Mouse (Mus musculus): ENCODE data around the gene Nek6. TPM values are rescaled to one million over a fixed set of nuclear protein-coding genes. Genes with fewer than 3 reads are reported as not detected.

The Nek6 gene
- polyA plus RNA-seq, 1 experiment from 2014 or later, result 85.1 TPM

DNA sequence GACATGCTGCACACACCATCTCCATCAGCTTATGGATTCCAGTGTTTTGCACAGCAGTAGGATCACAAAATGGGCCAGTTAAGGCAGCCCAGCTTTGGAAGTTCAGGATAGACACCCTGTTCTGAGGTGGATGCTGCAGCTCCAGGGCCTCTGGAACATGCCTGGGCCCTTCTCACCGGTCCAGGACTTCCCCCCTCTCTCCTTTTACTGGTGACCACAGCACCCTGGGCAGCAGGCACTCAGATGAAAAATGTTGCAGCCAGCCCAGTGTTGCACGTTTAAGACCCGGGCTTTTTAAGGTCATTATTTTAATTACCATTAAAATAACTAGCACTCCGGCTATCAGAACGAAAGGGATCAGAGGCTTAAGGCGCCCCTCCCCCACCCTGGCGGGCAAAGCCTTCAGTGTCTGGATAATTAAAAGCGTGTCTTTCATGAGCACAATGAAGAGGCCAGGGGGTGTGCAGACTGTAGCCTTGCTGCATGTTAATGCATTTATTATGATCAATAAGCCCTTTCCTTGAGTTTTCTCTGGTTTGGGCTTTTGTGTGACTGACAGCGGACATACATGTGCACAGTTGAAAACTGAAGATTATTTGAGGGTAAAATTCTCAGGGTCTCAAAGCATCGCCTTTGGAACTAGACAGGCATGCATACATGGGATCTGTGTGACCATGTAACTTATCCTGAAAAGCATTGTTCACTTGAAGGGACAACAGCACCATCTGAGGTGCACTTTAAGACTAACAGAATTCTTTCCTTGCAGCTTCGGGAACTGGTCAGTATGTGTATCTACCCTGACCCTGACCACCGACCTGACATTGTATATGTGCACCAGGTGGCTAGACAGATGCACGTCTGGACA, 73.3 kb downstream of the Nek6 start:
- Histone ChIP-seq H3K4me3 (ENCODE audit: low read depth, low read length) (no peak overlapping the region), H3K9me3 (replicated peaks; ENCODE audit: control insufficient read depth, low read length) (no peaks in the 10 kb centered on the region), H3K27ac (ENCODE audit: low read depth, low read length) (no peak overlapping the region), H3K9ac (ENCODE audit: low read depth, low read length) (no peak overlapping the region), H3K4me2 (no peak overlapping the region), H3K36me3 (ENCODE audit: control insufficient read depth, insufficient read depth, low read length) (0 out of 2 replicates have a peak, but pooled peaks cover 12% of the 10 kb centered on the region), H3K4me1 (ENCODE audit: control insufficient read depth, insufficient read depth, low read length) (peaks cover 15% of the 10 kb centered on the region), H3K27me3 (ENCODE audit: control insufficient read depth, insufficient read depth, low read length) (no peaks in the 10 kb centered on the region)
- 66% methylated on average over 13 of the region's 13 CpGs for WGBS (ENCODE audit: insufficient replicate concordance)
- no peak for ATAC-seq (replicated peaks; ENCODE audit: insufficient number of reproducible peaks, low FRiP score, low TSS enrichment)

DNA sequence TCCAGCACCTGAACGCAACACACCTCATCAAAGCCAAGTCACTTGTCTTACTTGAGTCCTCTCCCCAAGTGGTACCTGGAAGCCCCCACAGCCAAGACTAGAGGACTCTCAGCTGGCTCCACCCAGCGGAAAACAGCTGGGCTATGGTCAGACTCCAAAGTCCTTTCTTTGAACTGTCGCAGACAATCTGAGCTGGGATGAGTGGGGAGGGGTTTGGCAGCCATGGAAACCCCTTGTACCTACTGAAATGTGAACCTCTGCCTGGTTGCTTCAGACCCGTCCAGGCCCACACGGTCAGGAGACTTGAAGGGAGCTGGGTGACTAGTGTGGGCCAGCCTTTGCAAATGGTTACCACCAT, 73.9 kb downstream of the Nek6 start:
- WGBS (ENCODE audit: insufficient replicate concordance), result 55% methylated on average over 5 of the region's 5 CpGs
- Histone ChIP-seq H3K4me2 (no peak overlapping the region), H3K36me3 (ENCODE audit: control insufficient read depth, insufficient read depth, low read length) (peaks cover 15% of the 10 kb centered on the region), H3K9ac (ENCODE audit: low read depth, low read length) (no peak overlapping the region), H3K27ac (ENCODE audit: low read depth, low read length) (no peak overlapping the region), H3K9me3 (replicated peaks; ENCODE audit: control insufficient read depth, low read length) (no peaks in the 10 kb centered on the region), H3K27me3 (ENCODE audit: control insufficient read depth, insufficient read depth, low read length) (no peaks in the 10 kb centered on the region), H3K4me3 (ENCODE audit: low read depth, low read length) (no peak overlapping the region), H3K4me1 (ENCODE audit: control insufficient read depth, insufficient read depth, low read length) (peaks cover 15% of the 10 kb centered on the region)
- no peak for ATAC-seq (replicated peaks; ENCODE audit: insufficient number of reproducible peaks, low FRiP score, low TSS enrichment)

- Histone ChIP-seq H3K27ac (ENCODE audit: low read depth, low read length) (no peak overlapping the region), H3K9ac (ENCODE audit: low read depth, low read length) (no peak overlapping the region), H3K4me1 (ENCODE audit: control insufficient read depth, insufficient read depth, low read length) (peaks cover 17% of the 10 kb centered on the region), H3K36me3 (ENCODE audit: control insufficient read depth, insufficient read depth, low read length) (peaks cover 19% of the 10 kb centered on the region), H3K4me3 (ENCODE audit: low read depth, low read length) (no peak overlapping the region), H3K9me3 (replicated peaks; ENCODE audit: control insufficient read depth, low read length) (no peaks in the 10 kb centered on the region), H3K27me3 (ENCODE audit: control insufficient read depth, insufficient read depth, low read length) (no peaks in the 10 kb centered on the region), H3K4me2 (no peak overlapping the region)
- 49% methylated on average over 6 of the region's 6 CpGs for WGBS (ENCODE audit: insufficient replicate concordance)
- no peak; the same call in 1 of the 2 replicates for ATAC-seq (replicated peaks; ENCODE audit: insufficient number of reproducible peaks, low FRiP score, low TSS enrichment)
Measured at GRCm38 (mm10) chr2:38586733-38587132, 75.3 kb downstream of the Nek6 start.

GRCm38 (mm10) chr2:38591751-38592459, 80.5 kb downstream of the Nek6 start:
- Histone ChIP-seq H3K4me2 (no peak overlapping the region), H3K4me3 (ENCODE audit: low read depth, low read length) (no peak overlapping the region), H3K27me3 (ENCODE audit: control insufficient read depth, insufficient read depth, low read length) (no peaks in the 10 kb centered on the region), H3K9me3 (replicated peaks; ENCODE audit: control insufficient read depth, low read length) (no peaks in the 10 kb centered on the region), H3K9ac (ENCODE audit: low read depth, low read length) (no peak overlapping the region), H3K36me3 (ENCODE audit: control insufficient read depth, insufficient read depth, low read length) (peaks cover 16% of the 10 kb centered on the region), H3K27ac (ENCODE audit: low read depth, low read length) (no peak overlapping the region), H3K4me1 (ENCODE audit: control insufficient read depth, insufficient read depth, low read length) (peaks cover 13% of the 10 kb centered on the region)
- WGBS (ENCODE audit: insufficient replicate concordance), result 69% methylated on average over 6 of the region's 6 CpGs
- ATAC-seq (replicated peaks; ENCODE audit: insufficient number of reproducible peaks, low FRiP score, low TSS enrichment), result no peak

DNA sequence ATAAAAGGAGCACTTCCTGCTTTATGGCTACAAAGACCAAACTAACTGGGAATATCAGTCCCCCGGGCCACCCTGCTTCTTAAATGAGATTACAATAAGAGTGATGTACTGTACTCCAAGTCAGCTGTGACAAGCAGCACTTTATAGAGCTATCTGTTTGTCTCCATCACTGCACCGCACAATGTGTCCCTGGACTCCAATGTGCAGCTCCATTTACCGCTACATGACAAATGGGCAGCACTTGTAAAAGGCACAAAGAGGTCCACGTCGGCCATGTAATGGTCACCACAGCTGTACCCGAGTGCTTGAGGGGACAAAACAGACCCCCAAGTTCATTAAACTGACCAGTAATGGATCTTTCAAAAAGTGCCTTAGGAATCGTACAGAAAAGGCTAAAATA, 83.4 kb downstream of the Nek6 start:
- Histone ChIP-seq H3K36me3 (ENCODE audit: control insufficient read depth, insufficient read depth, low read length) (peaks cover 7% of the 10 kb centered on the region), H3K4me1 (ENCODE audit: control insufficient read depth, insufficient read depth, low read length) (peaks cover 12% of the 10 kb centered on the region), H3K9me3 (replicated peaks; ENCODE audit: control insufficient read depth, low read length) (no peaks in the 10 kb centered on the region), H3K4me3 (ENCODE audit: low read depth, low read length) (no peak overlapping the region), H3K9ac (ENCODE audit: low read depth, low read length) (no peak overlapping the region), H3K4me2 (no peak overlapping the region), H3K27ac (ENCODE audit: low read depth, low read length) (no peak overlapping the region), H3K27me3 (ENCODE audit: control insufficient read depth, insufficient read depth, low read length) (no peaks in the 10 kb centered on the region)
- ATAC-seq (replicated peaks; ENCODE audit: insufficient number of reproducible peaks, low FRiP score, low TSS enrichment), result no peak
- 86% methylated on average over 7 of the region's 7 CpGs for WGBS (ENCODE audit: insufficient replicate concordance)

DNA sequence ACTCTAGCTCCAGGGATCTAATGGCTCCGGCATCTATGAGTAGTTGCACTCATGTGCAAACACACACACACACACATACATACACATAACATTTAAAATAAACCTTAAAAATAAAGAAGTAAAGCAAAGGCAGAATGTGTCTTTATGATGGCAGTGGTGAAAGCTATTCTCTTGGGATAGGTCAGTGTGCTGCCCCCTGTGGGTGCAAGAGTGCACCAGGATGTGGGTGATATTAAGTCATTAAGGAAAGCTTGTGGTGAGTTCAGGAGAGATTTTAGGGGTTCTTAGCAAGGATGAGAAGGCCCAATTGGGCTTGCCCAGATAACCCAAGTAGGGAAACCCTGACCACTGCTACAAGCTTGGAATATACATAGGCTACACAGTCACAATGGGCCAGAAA, 86.5 kb downstream of the Nek6 start:
- Histone ChIP-seq H3K27ac (ENCODE audit: low read depth, low read length) (no peak overlapping the region), H3K27me3 (ENCODE audit: control insufficient read depth, insufficient read depth, low read length) (no peaks in the 10 kb centered on the region), H3K4me2 (0 out of 2 replicates have a peak overlapping the region, but pooled peaks have one; percentile 2), H3K9me3 (replicated peaks; ENCODE audit: control insufficient read depth, low read length) (no peaks in the 10 kb centered on the region), H3K4me3 (ENCODE audit: low read depth, low read length) (no peak overlapping the region), H3K4me1 (ENCODE audit: control insufficient read depth, insufficient read depth, low read length) (peaks cover 5% of the 10 kb centered on the region; the same call in 1 of the 2 replicates), H3K9ac (ENCODE audit: low read depth, low read length) (no peak overlapping the region), H3K36me3 (ENCODE audit: control insufficient read depth, insufficient read depth, low read length) (no peaks in the 10 kb centered on the region; the same call in 1 of the 2 replicates)
- 59% methylated on average over 1 of the region's 1 CpGs for WGBS (ENCODE audit: insufficient replicate concordance)
- no peak for ATAC-seq (replicated peaks; ENCODE audit: insufficient number of reproducible peaks, low FRiP score, low TSS enrichment)

GRCm38 (mm10) chr2:38598395-38598794, 87.0 kb downstream of the Nek6 start:
- no peaks in the 10 kb centered on the region for H3K9me3 ChIP-seq (replicated peaks; ENCODE audit: control insufficient read depth, low read length)
- no peak for ATAC-seq (replicated peaks; ENCODE audit: insufficient number of reproducible peaks, low FRiP score, low TSS enrichment)
- H3K4me2 ChIP-seq, result no peak overlapping the region
- H3K36me3 ChIP-seq (ENCODE audit: control insufficient read depth, insufficient read depth, low read length), result no peaks in the 10 kb centered on the region; the same call in 1 of the 2 replicates
- H3K4me3 ChIP-seq (ENCODE audit: low read depth, low read length), result no peak overlapping the region
- H3K27ac ChIP-seq (ENCODE audit: low read depth, low read length), result no peak overlapping the region
- no peak overlapping the region for H3K9ac ChIP-seq (ENCODE audit: low read depth, low read length)
- peaks cover 5% of the 10 kb centered on the region; the same call in 1 of the 2 replicates for H3K4me1 ChIP-seq (ENCODE audit: control insufficient read depth, insufficient read depth, low read length)
- no peaks in the 10 kb centered on the region for H3K27me3 ChIP-seq (ENCODE audit: control insufficient read depth, insufficient read depth, low read length)
- 92% methylated on average over 2 of the region's 2 CpGs for WGBS (ENCODE audit: insufficient replicate concordance)

DNA sequence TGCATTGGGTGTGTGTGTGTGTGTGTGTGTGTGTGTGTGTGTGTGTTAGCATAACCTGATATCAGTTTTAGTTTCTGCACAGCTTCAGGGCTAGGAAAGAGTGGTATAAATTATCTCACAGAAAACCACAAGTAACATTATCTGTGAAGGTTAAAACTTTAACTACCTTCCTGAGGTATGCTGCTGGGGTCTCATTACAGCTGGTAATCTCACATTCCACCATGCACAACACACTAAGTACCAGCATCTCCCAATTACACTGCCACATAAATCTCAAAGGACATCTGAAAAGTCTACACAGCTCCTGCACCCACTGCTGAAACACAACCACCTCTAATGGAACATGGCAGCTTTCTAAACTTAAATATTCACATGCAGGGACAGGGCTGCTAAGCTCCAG, 89.4 kb downstream of the Nek6 start:
- H3K9ac ChIP-seq (ENCODE audit: low read depth, low read length), result no peak overlapping the region
- H3K36me3 ChIP-seq (ENCODE audit: control insufficient read depth, insufficient read depth, low read length), result no peaks in the 10 kb centered on the region; the same call in 1 of the 2 replicates
- no peaks in the 10 kb centered on the region for H3K27me3 ChIP-seq (ENCODE audit: control insufficient read depth, insufficient read depth, low read length)
- ATAC-seq (replicated peaks; ENCODE audit: insufficient number of reproducible peaks, low FRiP score, low TSS enrichment), result no peak
- H3K4me3 ChIP-seq (ENCODE audit: low read depth, low read length), result no peak overlapping the region
- no peaks in the 10 kb centered on the region for H3K9me3 ChIP-seq (replicated peaks; ENCODE audit: control insufficient read depth, low read length)
- no peak overlapping the region for H3K27ac ChIP-seq (ENCODE audit: low read depth, low read length)
- H3K4me1 ChIP-seq (ENCODE audit: control insufficient read depth, insufficient read depth, low read length), result peaks cover 5% of the 10 kb centered on the region; the same call in 1 of the 2 replicates
- H3K4me2 ChIP-seq, result no peak overlapping the region

All from heart, embryonic 11.5 days (tissue).